Mouse (Mus musculus): ENCODE measurements around the gene Limch1. TPM values are rescaled to one million over a fixed set of nuclear protein-coding genes. Genes with fewer than 3 reads are reported as not detected.

Limch1 gene
- total RNA-seq, 2 experiments from 2014 or later: 88.4 to 88.6 TPM

DNA sequence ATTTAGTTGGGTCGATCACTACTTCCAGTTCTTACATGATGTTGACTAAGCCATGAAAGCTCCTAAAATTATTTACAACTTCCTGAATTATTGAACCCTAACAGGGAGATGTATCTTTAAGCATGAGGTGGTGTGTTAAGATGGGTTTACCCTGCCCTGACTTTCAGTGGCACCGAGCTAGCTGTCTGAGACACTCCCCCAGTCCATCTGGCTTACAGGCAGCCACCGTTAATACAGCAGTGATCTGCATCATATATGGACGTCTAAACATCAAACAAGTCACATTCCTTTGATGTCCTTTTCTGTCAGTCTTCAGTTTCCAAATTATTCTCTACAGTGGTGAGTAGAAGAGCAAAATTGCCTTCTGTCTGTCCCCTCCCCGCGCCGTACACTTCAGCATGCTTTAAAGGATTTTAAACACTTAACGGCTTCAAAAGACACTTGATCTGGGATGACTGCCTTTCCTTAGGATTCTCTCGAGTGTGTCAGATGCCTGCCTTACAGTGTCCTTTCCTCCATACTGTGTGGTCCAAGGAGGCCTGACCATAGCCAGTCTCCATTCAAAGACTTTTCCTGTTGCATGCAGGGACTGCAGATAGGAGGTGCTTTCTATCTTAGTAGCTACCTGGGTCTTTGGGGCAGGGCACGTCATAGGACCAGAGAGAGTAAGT, 187.6 kb downstream of the Limch1 start:
- DNase-seq: no peak

DNA sequence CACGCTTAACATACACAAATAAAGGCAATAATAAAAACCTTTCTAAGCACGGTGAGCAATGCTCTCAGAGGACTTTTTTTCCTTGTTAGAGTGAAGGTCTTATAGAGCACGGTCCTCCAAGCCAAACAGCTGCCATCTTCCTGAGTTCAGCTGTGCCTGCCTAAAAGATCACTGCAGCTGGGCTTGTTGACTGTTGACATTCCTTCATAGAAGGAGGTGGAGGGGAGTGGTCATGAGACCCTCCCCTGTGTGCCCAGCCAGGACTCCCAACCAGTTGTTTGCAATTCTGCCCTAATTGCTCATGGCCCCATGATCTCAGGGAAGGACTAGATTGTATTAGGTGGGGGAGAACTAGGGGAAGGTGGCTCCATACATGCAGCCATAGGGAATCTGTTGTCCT, 189.0 kb downstream of the Limch1 start:
- no peak for DNase-seq

DNA sequence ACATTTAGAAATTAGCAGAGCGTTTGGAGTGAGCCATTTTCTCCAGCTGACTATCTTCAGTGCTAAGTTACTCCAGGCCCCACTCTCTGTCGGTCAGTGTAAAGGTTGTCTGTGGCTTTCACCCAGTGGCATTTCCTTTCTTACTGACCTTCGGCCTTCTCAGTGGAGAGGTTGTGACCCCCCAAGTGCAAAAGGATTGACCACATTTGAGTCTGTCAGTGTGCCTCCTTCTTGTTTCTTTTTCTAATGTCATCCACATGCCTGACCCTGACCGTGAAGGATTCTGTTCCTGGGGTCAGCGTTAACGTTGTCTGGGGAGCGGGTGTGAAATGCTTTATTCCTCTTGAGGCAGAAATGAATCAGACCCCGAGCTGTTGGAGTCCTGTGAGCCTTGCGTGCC, 191.7 kb downstream of the Limch1 start:
- DNase-seq: no peak

DNA sequence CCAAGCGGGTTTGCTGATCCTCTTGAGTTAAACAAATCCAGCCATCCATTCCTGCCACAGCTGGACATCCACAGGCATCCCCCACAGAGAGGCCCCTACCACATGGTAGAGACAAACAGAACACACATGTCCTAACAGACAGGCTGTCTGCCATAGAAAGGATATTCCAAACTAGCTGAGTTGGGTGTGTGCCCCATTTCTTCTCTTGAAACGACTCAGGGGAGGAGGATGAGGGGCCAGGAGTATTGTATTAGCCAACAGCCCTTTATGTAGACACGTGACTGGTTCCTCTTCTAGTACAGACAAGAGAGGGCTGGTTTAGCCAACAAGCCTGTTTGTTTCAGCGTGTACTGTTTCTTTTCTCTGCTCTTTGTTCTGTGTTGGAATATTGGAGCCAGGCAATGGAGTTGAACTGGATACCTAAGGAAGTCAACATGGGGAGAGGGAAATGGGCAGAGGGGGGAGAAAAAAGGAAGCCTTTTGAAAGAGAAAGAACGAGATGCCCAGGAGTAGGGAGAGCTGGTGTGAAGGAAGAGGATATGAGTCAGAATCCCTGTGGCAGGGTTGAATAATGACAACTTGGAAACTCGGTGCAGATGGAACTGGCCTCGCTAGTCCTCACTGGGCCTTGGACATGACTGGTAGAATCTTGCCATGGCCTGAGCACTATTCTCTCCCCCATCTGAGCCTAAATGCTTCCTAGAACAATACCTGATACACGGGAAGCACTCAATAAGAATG, 196.3 kb downstream of the Limch1 start:
- DNase-seq: peak; percentile 32 to 34

DNA sequence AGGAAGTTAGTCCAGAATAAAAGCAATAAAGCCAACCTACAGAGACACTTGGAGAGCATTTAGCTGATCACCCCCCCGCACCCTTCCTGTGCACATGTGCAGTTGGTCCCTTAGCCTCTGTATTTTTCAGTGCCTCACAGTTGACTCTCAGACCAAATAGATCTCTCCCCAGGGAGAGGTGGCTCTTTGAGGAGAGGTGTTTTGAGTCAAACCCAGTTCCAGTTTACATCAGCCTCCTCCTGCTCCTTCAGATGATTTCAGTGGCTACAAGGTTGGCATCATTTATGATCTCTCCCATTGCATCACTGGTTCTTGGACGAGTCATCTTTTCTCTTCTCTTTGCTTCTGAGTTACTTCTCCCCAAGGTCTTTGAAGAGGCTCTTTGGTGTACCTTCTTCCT, 197.3 kb downstream of the Limch1 start:
- no peak for DNase-seq

DNA sequence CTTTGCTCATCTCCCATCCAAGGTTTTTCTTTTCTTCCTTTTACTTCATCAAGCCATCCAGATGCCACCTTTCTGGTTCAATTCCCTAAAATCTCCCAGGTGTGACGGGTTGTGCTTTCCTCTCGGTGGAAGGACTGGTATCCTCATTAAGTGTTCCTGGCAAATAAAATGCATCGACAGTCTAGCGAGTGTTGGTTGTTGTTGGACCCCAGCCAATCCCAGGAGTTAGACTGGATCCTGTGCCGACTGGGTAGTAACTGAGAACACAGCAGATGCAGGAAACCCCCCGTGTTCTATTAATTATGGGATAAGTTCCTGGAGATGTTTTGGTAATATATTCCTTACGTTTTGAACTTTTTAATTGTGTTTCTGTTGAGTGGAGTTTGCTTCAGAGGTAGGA, 197.9 kb downstream of the Limch1 start:
- no peak for DNase-seq

DNA sequence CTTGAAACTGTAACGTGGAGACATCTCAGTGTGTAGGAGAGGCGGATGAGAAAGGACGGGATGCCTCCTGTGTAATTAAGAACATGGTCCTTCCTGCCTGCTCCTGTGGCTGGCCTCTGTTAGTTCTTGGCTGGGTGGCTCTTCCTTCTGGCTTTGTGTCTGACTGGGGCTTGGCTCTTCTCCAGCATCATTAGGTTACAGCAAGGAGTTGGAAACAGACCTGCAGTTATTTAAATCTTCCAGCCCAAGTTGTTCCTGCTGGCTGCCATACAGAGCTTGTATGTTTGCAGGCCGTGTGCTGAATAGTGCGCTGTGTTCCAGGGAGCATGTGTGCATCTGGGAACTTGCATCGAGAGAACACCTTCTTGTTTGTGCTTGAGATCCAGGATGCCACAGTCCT, 202.3 kb downstream of the Limch1 start:
- DNase-seq: peak; percentile 35 to 65

DNA sequence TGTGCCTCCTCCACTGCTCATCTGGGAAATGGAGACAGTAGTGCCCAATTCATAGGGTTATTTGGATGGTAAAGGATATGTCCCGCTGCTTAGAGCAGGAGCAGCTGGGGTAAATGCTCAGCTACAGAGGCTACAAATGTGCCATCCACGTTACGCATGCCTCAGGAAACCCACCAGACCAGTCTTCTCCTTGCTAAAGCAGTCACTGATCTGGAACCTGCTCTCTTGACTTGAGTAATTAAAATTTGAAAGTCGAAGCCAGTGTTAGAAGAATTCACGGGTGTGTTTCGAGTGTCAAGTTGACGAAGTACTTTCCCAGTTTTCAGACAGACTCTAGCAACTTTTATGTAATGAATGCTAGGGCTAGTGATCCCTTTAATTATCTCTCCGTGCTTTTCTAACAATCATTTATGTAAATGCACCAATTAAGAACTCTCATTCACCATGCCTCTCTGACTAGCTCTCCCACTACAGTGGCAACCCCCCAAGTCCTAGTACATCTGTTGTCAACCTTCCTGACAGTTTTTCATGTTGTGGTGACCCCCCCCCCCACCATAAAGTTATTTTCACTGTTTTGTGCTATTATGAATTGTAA, 203.6 kb downstream of the Limch1 start:
- DNase-seq: no peak

DNA sequence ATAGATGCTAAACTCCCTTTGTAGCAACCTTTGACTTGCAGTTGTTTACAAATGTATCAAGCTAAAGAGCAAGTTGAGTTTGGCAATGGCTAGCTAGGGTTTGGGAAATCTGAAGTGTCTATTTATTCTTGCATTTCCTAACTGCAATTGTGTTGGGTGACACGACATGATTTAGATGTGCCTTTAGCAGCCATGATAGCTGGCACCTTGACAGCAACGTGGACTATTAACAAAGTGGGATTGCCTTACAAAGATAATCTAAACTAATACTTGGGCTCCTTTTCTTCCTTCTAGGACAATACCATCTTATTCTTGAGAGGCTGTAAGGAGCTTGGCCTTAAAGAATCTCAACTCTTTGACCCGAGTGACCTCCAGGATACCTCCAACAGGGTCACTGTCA, 207.7 kb downstream of the Limch1 start:
- peak; percentile 29 to 33 for DNase-seq

DNA sequence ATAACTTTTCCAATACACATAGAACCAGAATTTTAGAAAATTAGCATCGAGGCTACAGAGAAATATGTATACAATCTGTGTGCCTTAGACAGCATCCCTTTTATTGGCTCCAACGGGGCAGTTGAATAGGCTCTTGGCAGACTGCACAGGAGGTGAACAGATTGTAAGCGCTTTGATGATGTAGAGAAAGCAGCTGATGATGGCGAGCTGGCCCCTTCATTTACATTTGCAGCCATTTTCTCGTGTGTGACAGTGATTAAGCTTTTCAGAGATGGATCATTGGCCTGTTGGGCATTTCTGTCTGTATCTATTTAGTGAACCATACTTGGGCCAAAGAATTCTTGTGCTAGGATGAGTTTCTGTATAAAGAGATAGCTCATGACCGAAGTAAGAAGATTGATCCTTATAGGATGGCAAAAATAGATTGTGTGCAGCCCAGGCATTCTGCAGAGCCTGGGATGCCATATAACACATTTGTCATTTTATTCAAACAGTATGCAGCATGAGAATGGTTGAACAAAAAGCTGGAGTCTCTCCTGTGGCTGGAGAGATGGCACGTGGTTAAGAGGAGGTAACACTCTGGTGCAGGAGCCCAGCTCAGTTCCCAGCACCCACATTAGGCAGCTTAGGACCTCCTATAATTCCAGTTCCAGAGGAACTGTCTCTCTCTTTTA, 208.5 kb downstream of the Limch1 start:
- no peak for DNase-seq

DNA sequence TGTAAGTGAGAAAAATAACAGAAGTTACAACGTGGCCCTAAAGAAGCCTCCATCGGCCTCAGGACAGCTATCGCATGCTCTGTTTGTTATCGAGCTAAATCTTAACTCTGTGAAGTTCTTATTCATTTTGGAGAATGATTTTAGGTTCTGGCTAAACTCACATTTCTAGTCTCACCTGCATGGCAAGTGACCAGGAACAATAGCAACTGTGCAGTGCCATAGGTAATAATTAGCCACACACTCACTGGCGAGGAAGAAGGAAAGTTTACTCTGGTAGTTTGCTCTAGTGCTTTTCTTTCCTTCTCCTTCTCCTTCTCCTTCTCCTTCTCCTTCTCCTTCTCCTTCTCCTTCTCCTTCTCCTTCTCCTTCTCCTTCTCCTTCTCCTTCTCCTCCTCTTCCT, 209.6 kb downstream of the Limch1 start:
- DNase-seq: no peak

DNA sequence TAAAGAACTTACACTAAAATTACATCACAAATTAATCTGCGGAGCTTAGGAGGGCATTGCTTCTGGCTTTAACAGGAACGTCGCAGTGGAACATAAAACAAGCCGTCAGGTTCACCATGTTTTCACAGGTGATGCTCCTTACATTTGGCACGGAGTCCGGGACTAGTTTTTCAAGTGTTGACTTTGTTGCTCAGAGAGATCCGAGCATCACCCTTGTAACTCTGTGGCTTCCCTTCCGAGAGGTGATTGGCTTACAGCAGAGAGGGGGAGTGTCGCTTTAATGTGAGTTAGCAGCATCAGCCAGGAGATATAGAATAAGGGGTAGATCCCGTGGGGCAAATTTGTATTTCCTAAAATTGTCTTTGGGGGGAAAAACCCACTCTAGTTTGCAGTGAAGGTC, 212.0 kb downstream of the Limch1 start:
- no peak for DNase-seq

DNA sequence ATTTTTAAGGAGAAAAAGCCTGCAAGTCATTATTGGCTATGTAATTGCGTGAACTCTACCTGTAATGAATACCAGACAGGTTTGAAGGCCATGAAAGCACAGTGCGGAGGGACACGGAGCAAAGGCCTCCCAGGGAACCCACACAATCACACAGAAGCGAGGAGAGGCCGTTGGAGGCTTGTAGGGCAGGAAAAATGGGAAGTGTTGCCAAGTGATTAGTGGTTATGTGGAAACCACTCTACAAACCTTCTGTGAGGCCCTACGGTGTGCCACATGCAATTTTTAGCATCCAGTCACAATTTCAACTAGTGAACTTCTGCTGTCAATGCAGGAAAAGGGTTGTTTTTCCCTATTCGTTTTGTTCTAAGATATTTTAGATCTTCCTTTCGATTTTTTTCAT, 212.5 kb downstream of the Limch1 start:
- DNase-seq: no peak

DNA sequence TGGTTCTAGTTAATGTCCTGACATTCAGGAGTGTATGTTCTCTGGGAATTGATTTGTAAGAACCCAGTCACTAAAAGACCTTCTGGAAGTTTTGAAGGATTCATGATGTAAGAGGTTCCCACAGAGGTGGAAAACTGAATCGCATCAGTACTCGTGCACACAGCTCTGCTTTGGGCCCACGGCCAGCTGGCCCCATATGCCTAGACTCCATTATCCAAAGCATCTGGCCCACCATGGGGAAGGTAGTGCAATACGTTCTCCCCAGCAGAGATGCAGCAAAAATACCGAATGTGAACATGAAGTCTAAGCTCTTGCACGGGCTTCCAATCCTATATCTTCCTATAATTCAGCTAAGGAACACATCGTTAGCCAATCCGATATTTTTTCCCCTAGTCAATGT, 214.3 kb downstream of the Limch1 start:
- no peak for DNase-seq

DNA sequence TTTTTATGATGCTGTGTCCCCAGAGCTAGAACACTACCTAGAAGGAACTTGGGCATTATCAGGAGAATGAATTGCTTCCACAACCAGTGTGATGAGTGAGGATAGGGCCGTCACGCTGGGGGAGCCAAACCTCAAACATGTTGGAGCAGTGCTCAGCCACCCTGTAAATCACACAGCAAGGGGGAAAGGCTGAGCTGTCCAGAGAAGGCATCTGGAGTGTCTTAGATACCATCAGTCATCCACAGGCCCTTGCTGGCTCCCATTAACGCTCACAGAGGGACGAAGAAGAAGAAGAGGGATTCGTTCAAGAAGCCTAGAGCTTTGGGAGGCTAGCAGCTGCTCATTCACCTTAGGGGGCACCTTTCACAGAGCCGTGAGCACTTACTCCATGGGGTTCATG, 219.8 kb downstream of the Limch1 start:
- no peak for DNase-seq

DNA sequence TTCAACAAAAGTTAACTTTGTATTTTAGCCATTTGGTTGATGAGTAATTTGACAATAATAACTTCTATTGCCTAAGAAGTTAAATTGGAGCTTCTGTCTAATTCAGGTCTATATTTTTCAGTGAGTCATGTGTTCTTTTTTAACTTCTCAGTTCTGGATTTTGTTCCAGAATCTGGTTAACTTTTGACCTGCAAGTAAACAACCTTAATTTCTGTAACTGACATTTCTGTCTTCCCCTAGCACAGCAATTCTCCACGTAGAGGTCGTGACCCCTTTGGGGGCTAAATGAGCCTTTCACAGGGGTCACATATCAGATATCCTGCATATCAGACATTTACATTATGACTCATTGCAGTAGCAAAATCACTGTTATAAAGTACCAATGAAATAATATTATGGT, 221.5 kb downstream of the Limch1 start:
- DNase-seq: no peak

DNA sequence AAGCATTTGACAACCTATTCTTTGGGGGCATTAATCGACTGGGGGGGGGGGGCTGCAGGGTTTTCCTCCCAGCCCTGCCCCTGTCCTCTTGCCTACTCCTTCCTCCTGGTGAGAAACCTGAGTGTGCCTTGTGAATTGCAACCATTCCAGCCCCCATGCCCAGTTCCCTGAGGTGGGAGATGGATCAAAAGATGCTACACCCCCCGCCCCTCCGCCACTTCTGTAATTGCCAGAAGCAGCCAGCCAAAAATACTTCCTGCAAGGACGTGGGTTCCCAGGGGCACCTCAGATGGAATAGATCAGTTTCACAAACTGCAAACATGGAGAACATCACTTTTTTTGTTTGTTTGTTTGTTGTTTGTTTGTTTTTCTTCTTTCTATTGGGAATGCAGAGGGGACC, 222.0 kb downstream of the Limch1 start:
- DNase-seq: no peak

DNA sequence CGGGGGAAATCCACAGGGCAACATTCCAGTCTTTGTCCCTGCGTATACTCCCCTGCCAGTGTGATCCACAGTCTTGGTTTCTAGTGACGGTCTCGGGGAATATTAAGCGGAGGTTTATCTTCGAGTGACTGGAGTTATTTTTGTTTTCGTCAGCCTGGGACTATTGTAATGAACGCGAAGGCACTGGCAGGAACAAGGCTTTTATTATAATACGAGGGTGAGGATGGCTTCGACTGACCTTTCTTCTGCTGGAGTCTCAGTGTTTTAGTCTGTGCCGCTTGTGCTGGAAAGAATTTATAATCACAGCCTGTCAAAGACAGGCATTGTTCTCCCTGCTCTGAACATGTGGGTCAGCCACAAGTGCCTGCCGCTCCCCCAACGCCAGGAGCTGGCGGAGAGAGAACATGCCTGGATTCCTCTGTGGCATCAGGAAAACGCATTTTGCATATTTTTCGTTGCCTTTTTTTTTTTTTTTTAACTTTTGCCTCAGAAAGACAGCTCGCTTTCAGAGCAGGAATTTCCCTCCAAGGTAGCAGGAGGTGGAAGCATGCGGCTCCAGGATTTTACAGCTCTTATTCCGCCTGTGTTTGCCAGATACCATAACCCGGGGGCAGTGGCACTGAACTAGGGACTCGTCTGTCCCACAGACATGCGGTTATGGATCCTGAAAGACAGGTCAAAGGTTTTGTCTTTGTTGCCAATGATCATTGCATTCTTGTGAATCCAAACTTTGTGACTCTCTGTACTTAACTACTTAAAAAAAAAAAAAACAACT, 222.6 kb downstream of the Limch1 start:
- DNase-seq: peak; percentile 25 to 39

DNA sequence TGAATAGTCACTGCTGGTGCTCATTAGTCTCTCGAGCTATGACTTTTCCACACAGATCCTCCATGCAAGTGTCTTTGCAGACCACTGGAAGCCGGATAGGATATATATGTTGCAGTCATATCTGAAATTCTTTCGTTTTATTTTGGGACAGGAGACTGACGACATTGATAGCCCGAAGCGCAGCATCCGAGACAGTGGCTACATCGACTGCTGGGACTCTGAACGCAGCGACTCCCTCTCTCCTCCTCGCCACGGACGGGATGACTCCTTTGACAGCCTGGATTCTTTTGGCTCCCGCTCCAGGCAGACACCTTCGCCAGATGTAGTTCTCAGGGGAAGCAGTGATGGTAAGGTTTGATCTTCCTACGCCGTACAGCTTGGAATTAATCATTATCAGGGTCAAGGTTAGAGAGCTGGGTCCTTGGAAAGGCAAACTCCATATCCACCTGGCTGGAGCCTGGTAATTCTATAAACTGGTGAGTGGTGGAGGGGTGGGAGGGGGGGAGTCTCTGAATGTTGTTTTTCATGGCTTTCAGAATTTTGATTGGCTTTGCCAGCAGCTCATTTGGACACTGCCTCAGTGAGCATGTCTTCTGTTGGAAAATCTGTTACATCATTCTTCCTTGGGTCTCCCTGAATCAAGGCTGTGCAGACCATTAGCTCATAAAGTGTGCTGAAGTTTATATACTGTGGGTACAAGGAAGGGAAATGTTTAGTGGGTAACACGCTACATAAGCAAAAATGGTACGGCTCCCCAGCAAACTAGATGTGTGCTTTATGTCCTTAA, 223.5 kb downstream of the Limch1 start:
- no peak for DNase-seq

DNA sequence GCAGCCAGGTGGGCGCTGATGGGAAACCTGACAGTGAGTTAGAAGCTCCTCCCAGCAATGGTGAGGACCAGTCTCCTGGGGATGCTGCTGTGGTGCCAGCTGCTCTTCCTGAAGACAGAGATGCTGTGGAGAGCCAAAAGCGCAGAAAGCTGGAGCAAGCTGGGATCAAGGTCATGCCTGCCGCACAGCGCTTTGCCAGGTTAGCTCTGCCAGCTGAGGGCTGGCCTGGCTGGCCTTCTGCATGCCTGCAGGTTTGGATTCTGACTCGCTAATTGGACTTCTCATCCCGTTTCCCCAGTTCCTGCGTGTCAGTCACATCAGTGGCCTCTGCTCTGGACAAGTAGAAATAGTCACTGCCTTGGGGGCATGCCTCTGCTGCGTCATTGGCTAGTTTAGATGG, 230.0 kb downstream of the Limch1 start:
- DNase-seq: peak; percentile 62 to 63

Data from adrenal gland, postnatal 36 days (tissue).